Mouse (Mus musculus) heart, embryonic 14.5 days (tissue): ENCODE results near the gene Gm21970. TPM values are rescaled to one million over a fixed set of nuclear protein-coding genes. Genes with fewer than 3 reads are reported as not detected.

Source experiments
- ATAC-seq: fragments of 200-750 bp; cut with Nextera tagmentation; 2 replicates; pipeline ENCODE4 v1.8.0; 2017; ENCODE audit warnings: low read depth, moderate TSS enrichment; ENCODE audit not compliant: insufficient number of reproducible peaks, insufficient read depth, low FRiP score
- H3K27ac ChIP-seq, 2 experiments: fragments of 200-500 bp in 1 of 2; fragments of 300-500 bp in 1 of 2; sonication (generic) in 1 of 2; replicated peaks in 1 of 2; 2 replicates each; pipeline ENCODE4 v1.5.1; 2012 to 2014; ENCODE audit warnings: low read depth in 2 of 2, low read length in 2 of 2, control low read depth in 1 of 2, mild to moderate bottlenecking in 1 of 2, mixed read lengths in 1 of 2; ENCODE audit not compliant: control insufficient read depth in 1 of 2, insufficient read depth in 1 of 2
- H3K27me3 ChIP-seq: fragments of 300-500 bp; sonication (generic); 2 replicates; pipeline ENCODE4 v1.6.1; 2014; ENCODE audit warnings: mild to moderate bottlenecking, low read length, control low read depth; ENCODE audit not compliant: control insufficient read depth, insufficient read depth
- H3K36me3 ChIP-seq: fragments of 300-500 bp; sonication (generic); 2 replicates; pipeline ENCODE4 v1.6.1; 2014; ENCODE audit warnings: mild to moderate bottlenecking, control low read depth, low read length, mixed read lengths; ENCODE audit not compliant: control insufficient read depth, insufficient read depth
- H3K4me1 ChIP-seq, 2 experiments: fragments of 200-500 bp in 1 of 2; fragments of 300-500 bp in 1 of 2; sonication (generic) in 1 of 2; 2 replicates each; pipeline ENCODE4 v1.6.1; 2012 to 2014; ENCODE audit warnings: low read length in 2 of 2, control low read depth in 1 of 2, mixed read lengths in 1 of 2; ENCODE audit not compliant: control insufficient read depth in 2 of 2, insufficient read depth in 2 of 2
- H3K4me2 ChIP-seq: fragments of 300-500 bp; sonication (generic); 2 replicates; pipeline ENCODE4 v1.6.1; 2014; ENCODE audit warnings: mild to moderate bottlenecking, low read length
- H3K4me3 ChIP-seq, 2 experiments: fragments of 200-500 bp in 1 of 2; fragments of 300-500 bp in 1 of 2; sonication (generic) in 1 of 2; 2 replicates each; pipeline ENCODE4 v1.5.1; 2012 to 2014; ENCODE audit warnings: low read length in 2 of 2, mild to moderate bottlenecking in 2 of 2, control low read depth in 1 of 2, low read depth in 1 of 2, moderate library complexity in 1 of 2; ENCODE audit not compliant: control insufficient read depth in 1 of 2, insufficient read depth in 1 of 2
- H3K9ac ChIP-seq: fragments of 300-500 bp; sonication (generic); 2 replicates; pipeline ENCODE4 v1.6.1; 2014; ENCODE audit warnings: mild to moderate bottlenecking, low read length
- H3K9me3 ChIP-seq: fragments of 300-500 bp; sonication (generic); 2 replicates; pipeline ENCODE4 v1.6.1; 2016; ENCODE audit warnings: low read length, control low read depth; ENCODE audit not compliant: control insufficient read depth
- WGBS: fragments of 180-500 bp; shearing (Covaris S2); extraction: QIAGEN DNeasy Blood & Tissue Kit; methylation state at CpG from one replicate; pipeline ENCODE4 v1.1.7; 2014; 5-methylcytosine and 5-hydroxymethylcytosine counted together
- polyA plus RNA-seq: library from polyadenylated mRNA; unstranded; fragments of >200 nt; fragmentation: Nextera tagmentation; extraction: Ambion mirVana; gene quantifications from 2 replicates; pipeline ENCODE4 v1.2.1, GENCODE M21; 2014

Gm21970 gene
- polyA plus RNA-seq, 1 experiment from 2014 or later, result not detected

GRCm38 (mm10) chr16:91394826-91395410 lies 3.4 kb downstream of the Gm21970 start:
- 47% methylated on average over 4 of the region's 4 CpGs for WGBS
- H3K4me2 ChIP-seq, result no peak overlapping the region
- no peaks in the 10 kb centered on the region for H3K27me3 ChIP-seq
- peaks cover 0 to 7% of the 10 kb centered on the region in 2 experiments; a peak in 2 of 4 replicates for H3K4me1 ChIP-seq
- peak overlapping the region; percentile 47 to 57 for H3K27ac ChIP-seq
- H3K4me3 ChIP-seq, result no peak overlapping the region
- H3K9ac ChIP-seq, result no peak overlapping the region
- ATAC-seq, result no peak
- peaks cover 55% of the 10 kb centered on the region for H3K36me3 ChIP-seq
- no peaks in the 10 kb centered on the region for H3K9me3 ChIP-seq

GRCm38 (mm10) chr16:91395633-91396392 lies 4.3 kb downstream of the Gm21970 start:
- ATAC-seq, result no peak
- H3K36me3 ChIP-seq, result peaks cover 55% of the 10 kb centered on the region
- no peak overlapping the region for H3K4me2 ChIP-seq
- no peak overlapping the region for H3K27ac ChIP-seq
- H3K4me1 ChIP-seq, result peaks cover 0 to 7% of the 10 kb centered on the region in 2 experiments; a peak in 2 of 4 replicates
- H3K9ac ChIP-seq, result no peak overlapping the region
- WGBS, result 73% methylated on average over 8 of the region's 8 CpGs
- H3K9me3 ChIP-seq, result no peaks in the 10 kb centered on the region
- H3K4me3 ChIP-seq, result no peak overlapping the region
- H3K27me3 ChIP-seq, result no peaks in the 10 kb centered on the region

GRCm38 (mm10) chr16:91396844-91397537 lies 5.5 kb downstream of the Gm21970 start:
- no peaks in the 10 kb centered on the region for H3K27me3 ChIP-seq
- no peak overlapping the region for H3K4me2 ChIP-seq
- WGBS, result 37% methylated on average over 10 of the region's 10 CpGs
- no peak overlapping the region for H3K4me3 ChIP-seq
- no peaks in the 10 kb centered on the region for H3K9me3 ChIP-seq
- no peak overlapping the region for H3K27ac ChIP-seq
- peaks cover 0 to 7% of the 10 kb centered on the region in 2 experiments; a peak in 2 of 4 replicates for H3K4me1 ChIP-seq
- H3K9ac ChIP-seq, result no peak overlapping the region
- ATAC-seq, result no peak
- H3K36me3 ChIP-seq, result peaks cover 56% of the 10 kb centered on the region

GRCm38 (mm10) chr16:91398030-91398429 lies 6.5 kb downstream of the Gm21970 start:
- 88% methylated on average over 12 of the region's 12 CpGs for WGBS
- Histone ChIP-seq H3K9me3 (no peaks in the 10 kb centered on the region), H3K27ac (no peak overlapping the region), H3K9ac (no peak overlapping the region), H3K4me1 (peaks cover 0 to 7% of the 10 kb centered on the region in 2 experiments; a peak in 2 of 4 replicates), H3K4me3 (no peak overlapping the region), H3K27me3 (no peaks in the 10 kb centered on the region), H3K4me2 (no peak overlapping the region), H3K36me3 (peaks cover 53% of the 10 kb centered on the region)
- no peak for ATAC-seq

- Histone ChIP-seq H3K4me2 (no peak overlapping the region), H3K27me3 (no peaks in the 10 kb centered on the region), H3K9ac (no peak overlapping the region), H3K9me3 (no peaks in the 10 kb centered on the region), H3K36me3 (peaks cover 50% of the 10 kb centered on the region), H3K27ac (no peak overlapping the region), H3K4me1 (peaks cover 0 to 7% of the 10 kb centered on the region in 2 experiments; a peak in 2 of 4 replicates), H3K4me3 (no peak overlapping the region)
- 91% methylated on average over 7 of the region's 7 CpGs for WGBS
- no peak for ATAC-seq
Measured at GRCm38 (mm10) chr16:91398944-91399343, 7.4 kb downstream of the Gm21970 start.

- no peak for ATAC-seq
Measured at GRCm38 (mm10) chr16:91401569-91402165, 10.1 kb downstream of the Gm21970 start.

GRCm38 (mm10) chr16:91403784-91404183 lies 12.3 kb downstream of the Gm21970 start:
- WGBS, result 68% methylated on average over 9 of the region's 9 CpGs

More at GRCm38 (mm10) chr16:91401569-91402165, 10.1 kb downstream of the Gm21970 start:
- Histone ChIP-seq H3K4me3 (no peak overlapping the region), H3K4me1 (peaks cover 4 to 6% of the 10 kb centered on the region in 2 experiments; a peak in 3 of 4 replicates), H3K9me3 (no peaks in the 10 kb centered on the region), H3K4me2 (no peak overlapping the region), H3K27me3 (no peaks in the 10 kb centered on the region), H3K36me3 (peaks cover 37% of the 10 kb centered on the region), H3K27ac (no peak overlapping the region), H3K9ac (no peak overlapping the region)
- WGBS, result 85% methylated on average over 6 of the region's 6 CpGs

More at GRCm38 (mm10) chr16:91403784-91404183, 12.3 kb downstream of the Gm21970 start:
- Histone ChIP-seq H3K4me3 (no peak overlapping the region), H3K4me2 (no peak overlapping the region), H3K27ac (no peak overlapping the region), H3K9me3 (no peaks in the 10 kb centered on the region), H3K9ac (no peak overlapping the region), H3K36me3 (peaks cover 42% of the 10 kb centered on the region), H3K27me3 (no peaks in the 10 kb centered on the region), H3K4me1 (peaks cover 13 to 19% of the 10 kb centered on the region in 2 experiments; a peak in 3 of 4 replicates)
- ATAC-seq, result no peak
